Mouse (Mus musculus) neural tube, embryonic 12.5 days (tissue): ENCODE results near the gene Rgs9. TPM values are rescaled to one million over a fixed set of nuclear protein-coding genes. Genes with fewer than 3 reads are reported as not detected.

ENCODE experiments used
- ATAC-seq: fragments of 200-750 bp; cut with Nextera tagmentation; 2 replicates; pipeline ENCODE4 v1.8.0; 2017; ENCODE audit warnings: low read depth, mild to moderate bottlenecking, moderate TSS enrichment, moderate library complexity; ENCODE audit not compliant: low FRiP score
- H3K27ac ChIP-seq: fragments of 300-500 bp; sonication (generic); 2 replicates; pipeline ENCODE4 v1.5.1; 2016
- H3K27me3 ChIP-seq: fragments of 300-500 bp; sonication (generic); replicated peaks from 2 replicates; pipeline ENCODE4 v1.6.1; 2016; ENCODE audit warnings: mild to moderate bottlenecking
- H3K36me3 ChIP-seq: fragments of 300-500 bp; sonication (generic); 2 replicates; pipeline ENCODE4 v1.6.1; 2016; ENCODE audit warnings: mild to moderate bottlenecking
- H3K4me1 ChIP-seq: fragments of 300-500 bp; sonication (generic); 2 replicates; pipeline ENCODE4 v1.6.1; 2016
- H3K4me2 ChIP-seq: fragments of 300-500 bp; sonication (generic); replicated peaks from 2 replicates; pipeline ENCODE4 v1.6.1; 2016; ENCODE audit warnings: mild to moderate bottlenecking
- H3K4me3 ChIP-seq: fragments of 300-500 bp; sonication (generic); 2 replicates; pipeline ENCODE4 v1.5.1; 2016
- H3K9ac ChIP-seq: fragments of 300-500 bp; sonication (generic); 2 replicates; pipeline ENCODE4 v1.6.1; 2016; ENCODE audit warnings: mild to moderate bottlenecking
- H3K9me3 ChIP-seq: fragments of 300-500 bp; sonication (generic); 2 replicates; pipeline ENCODE4 v1.6.1; 2016; ENCODE audit warnings: mild to moderate bottlenecking
- WGBS: fragments of 180-500 bp; shearing (Covaris S2); methylation state at CpG from one replicate; pipeline ENCODE4 v1.1.7; 2016; 5-methylcytosine and 5-hydroxymethylcytosine counted together
- polyA plus RNA-seq: library from polyadenylated mRNA; unstranded; fragments of >200 nt; fragmentation: Nextera tagmentation; extraction: Ambion mirVana; gene quantifications from 2 replicates; pipeline ENCODE4 v1.2.1, GENCODE M21; 2016

Gene Rgs9
- polyA plus RNA-seq, 1 experiment from 2014 or later = 3.4 TPM

GRCm38 (mm10) chr11:109258941-109259910 lies 38.7 kb downstream of the Rgs9 start:
- Histone ChIP-seq H3K4me3 (no peak overlapping the region), H3K9me3 (no peaks in the 10 kb centered on the region), H3K4me1 (no peaks in the 10 kb centered on the region), H3K9ac (no peak overlapping the region), H3K4me2 (no peak overlapping the region), H3K36me3 (no peaks in the 10 kb centered on the region), H3K27ac (no peak overlapping the region), H3K27me3 (no peaks in the 10 kb centered on the region)
- no peak for ATAC-seq
- 90% methylated on average over 32 of the region's 32 CpGs for WGBS

GRCm38 (mm10) chr11:109257824-109258223 lies 40.1 kb downstream of the Rgs9 start:
- 92% methylated on average over 2 of the region's 2 CpGs for WGBS

GRCm38 (mm10) chr11:109255022-109255421 lies 42.9 kb downstream of the Rgs9 start:
- Histone ChIP-seq H3K9ac (no peak overlapping the region), H3K4me2 (no peak overlapping the region), H3K4me3 (no peak overlapping the region), H3K36me3 (no peaks in the 10 kb centered on the region), H3K27me3 (no peaks in the 10 kb centered on the region), H3K27ac (no peak overlapping the region), H3K4me1 (0 out of 2 replicates have a peak, but pooled peaks cover 4% of the 10 kb centered on the region), H3K9me3 (no peaks in the 10 kb centered on the region)
- no peak for ATAC-seq
- 80% methylated on average over 4 of the region's 4 CpGs for WGBS

More at GRCm38 (mm10) chr11:109257824-109258223, 40.1 kb downstream of the Rgs9 start:
- no peaks in the 10 kb centered on the region for H3K9me3 ChIP-seq
- H3K36me3 ChIP-seq = no peaks in the 10 kb centered on the region
- H3K9ac ChIP-seq = no peak overlapping the region
- no peak for ATAC-seq
- H3K4me3 ChIP-seq = no peak overlapping the region
- H3K4me1 ChIP-seq = no peaks in the 10 kb centered on the region
- H3K27ac ChIP-seq = no peak overlapping the region
- no peak overlapping the region for H3K4me2 ChIP-seq
- H3K27me3 ChIP-seq = no peaks in the 10 kb centered on the region

GRCm38 (mm10) chr11:109252483-109252882 lies 45.4 kb downstream of the Rgs9 start:
- no peak overlapping the region for H3K4me2 ChIP-seq
- no peak for ATAC-seq
- no peak overlapping the region for H3K27ac ChIP-seq
- H3K9me3 ChIP-seq = no peaks in the 10 kb centered on the region
- H3K27me3 ChIP-seq = no peaks in the 10 kb centered on the region
- H3K4me3 ChIP-seq = no peak overlapping the region
- H3K9ac ChIP-seq = no peak overlapping the region
- 22% methylated on average over 5 of the region's 5 CpGs for WGBS
- H3K36me3 ChIP-seq = no peaks in the 10 kb centered on the region
- 0 out of 2 replicates have a peak, but pooled peaks cover 4% of the 10 kb centered on the region for H3K4me1 ChIP-seq

GRCm38 (mm10) chr11:109250566-109250965 lies 47.4 kb downstream of the Rgs9 start:
- H3K4me2 ChIP-seq = no peak overlapping the region
- H3K27me3 ChIP-seq = no peaks in the 10 kb centered on the region
- no peaks in the 10 kb centered on the region for H3K36me3 ChIP-seq
- ATAC-seq = no peak
- no peak overlapping the region for H3K9ac ChIP-seq
- no peak overlapping the region for H3K4me3 ChIP-seq
- H3K4me1 ChIP-seq = 0 out of 2 replicates have a peak, but pooled peaks cover 4% of the 10 kb centered on the region
- no peaks in the 10 kb centered on the region for H3K9me3 ChIP-seq
- no peak overlapping the region for H3K27ac ChIP-seq
- WGBS = 94% methylated on average over 4 of the region's 4 CpGs

- Histone ChIP-seq H3K27me3 (no peaks in the 10 kb centered on the region), H3K9me3 (no peaks in the 10 kb centered on the region), H3K4me1 (0 out of 2 replicates have a peak, but pooled peaks cover 3% of the 10 kb centered on the region), H3K36me3 (no peaks in the 10 kb centered on the region), H3K4me3 (no peak overlapping the region), H3K4me2 (no peak overlapping the region), H3K9ac (no peak overlapping the region), H3K27ac (no peak overlapping the region)
- WGBS = 71% methylated on average over 3 of the region's 3 CpGs
- no peak for ATAC-seq
These were observed 51.0 kb downstream of the Rgs9 start for GRCm38 (mm10) chr11:109246920-109247319.

- 30% methylated on average over 23 of the region's 23 CpGs for WGBS
- H3K9ac ChIP-seq = no peak overlapping the region
- H3K9me3 ChIP-seq = no peaks in the 10 kb centered on the region
- peak overlapping the region; percentile 43 for H3K4me2 ChIP-seq
- no peak overlapping the region for H3K27ac ChIP-seq
- H3K4me1 ChIP-seq = 0 out of 2 replicates have a peak, but pooled peaks cover 3% of the 10 kb centered on the region
- H3K4me3 ChIP-seq = no peak overlapping the region
- ATAC-seq = peak; percentile 68
- H3K27me3 ChIP-seq = no peaks in the 10 kb centered on the region
- no peaks in the 10 kb centered on the region for H3K36me3 ChIP-seq
These were observed 53.1 kb downstream of the Rgs9 start for GRCm38 (mm10) chr11:109244635-109245360.

- no peaks in the 10 kb centered on the region for H3K27me3 ChIP-seq
- 0 out of 2 replicates have a peak, but pooled peaks cover 3% of the 10 kb centered on the region for H3K4me1 ChIP-seq
- no peaks in the 10 kb centered on the region for H3K36me3 ChIP-seq
- H3K27ac ChIP-seq = no peak overlapping the region
- H3K9ac ChIP-seq = no peak overlapping the region
- H3K4me3 ChIP-seq = no peak overlapping the region
- ATAC-seq = no peak
- 88% methylated on average over 4 of the region's 4 CpGs for WGBS
- H3K4me2 ChIP-seq = no peak overlapping the region
- no peaks in the 10 kb centered on the region for H3K9me3 ChIP-seq
These were observed 57.8 kb downstream of the Rgs9 start for GRCm38 (mm10) chr11:109240126-109240525.

- WGBS = 83% methylated on average over 6 of the region's 6 CpGs
- Histone ChIP-seq H3K4me3 (no peak overlapping the region), H3K27ac (no peak overlapping the region), H3K9me3 (no peaks in the 10 kb centered on the region), H3K27me3 (no peaks in the 10 kb centered on the region), H3K4me2 (no peak overlapping the region), H3K36me3 (no peaks in the 10 kb centered on the region), H3K9ac (no peak overlapping the region), H3K4me1 (no peaks in the 10 kb centered on the region)
- no peak for ATAC-seq
These were observed 59.3 kb downstream of the Rgs9 start for GRCm38 (mm10) chr11:109238671-109239070.

- Histone ChIP-seq H3K9me3 (no peaks in the 10 kb centered on the region), H3K9ac (no peak overlapping the region), H3K27ac (no peak overlapping the region), H3K4me3 (no peak overlapping the region), H3K4me2 (no peak overlapping the region), H3K4me1 (no peaks in the 10 kb centered on the region), H3K36me3 (no peaks in the 10 kb centered on the region), H3K27me3 (no peaks in the 10 kb centered on the region)
- WGBS = 34% methylated on average over 8 of the region's 8 CpGs
- ATAC-seq = no peak
These were observed 60.1 kb downstream of the Rgs9 start for GRCm38 (mm10) chr11:109237796-109238195.

GRCm38 (mm10) chr11:109233627-109234026 lies 64.3 kb downstream of the Rgs9 start:
- Histone ChIP-seq H3K27me3 (no peaks in the 10 kb centered on the region), H3K36me3 (no peaks in the 10 kb centered on the region), H3K4me2 (no peak overlapping the region), H3K9ac (no peak overlapping the region), H3K27ac (no peak overlapping the region), H3K9me3 (no peaks in the 10 kb centered on the region), H3K4me3 (no peak overlapping the region), H3K4me1 (no peaks in the 10 kb centered on the region)
- WGBS = 86% methylated on average over 3 of the region's 3 CpGs
- ATAC-seq = no peak

GRCm38 (mm10) chr11:109232811-109233210 lies 65.1 kb downstream of the Rgs9 start:
- Histone ChIP-seq H3K9me3 (no peaks in the 10 kb centered on the region), H3K9ac (no peak overlapping the region), H3K36me3 (no peaks in the 10 kb centered on the region), H3K27ac (no peak overlapping the region), H3K4me1 (no peaks in the 10 kb centered on the region), H3K4me2 (no peak overlapping the region), H3K27me3 (no peaks in the 10 kb centered on the region), H3K4me3 (no peak overlapping the region)
- no peak for ATAC-seq
- 86% methylated on average over 6 of the region's 6 CpGs for WGBS
